Mouse (Mus musculus) CH12.LX (cell line): Measurements from ENCODE around the gene Cttnbp2nl. TPM values are rescaled to one million over a fixed set of nuclear protein-coding genes. Genes with fewer than 3 reads are reported as not detected.

ENCODE experiments used
- DNase-seq: peaks from one replicate; pipeline ENCODE4 v3.0.0-alpha.2; 2013; ENCODE audit errors: extremely low read depth
- H3K27ac ChIP-seq: 2 replicates; pipeline ENCODE4 v1.5.1; 2012; ENCODE audit warnings: low read depth, mild to moderate bottlenecking, control low read depth, moderate library complexity; ENCODE audit not compliant: insufficient read depth
- H3K27me3 ChIP-seq: replicated peaks from 2 replicates; pipeline ENCODE3; 2012; ENCODE audit warnings: inconsistent platforms
- H3K36me3 ChIP-seq, 2 experiments: replicated peaks in 1 of 2; 2 replicates each; pipeline versions ENCODE3 to v1.6.1; 2012; ENCODE audit warnings: inconsistent platforms in 1 of 2, low read length in 1 of 2, mild to moderate bottlenecking in 1 of 2, mixed read lengths in 1 of 2, moderate library complexity in 1 of 2; ENCODE audit not compliant: control insufficient read depth in 1 of 2, insufficient read depth in 1 of 2
- H3K4me1 ChIP-seq, 2 experiments: 2 replicates each; pipeline ENCODE4 v1.6.1; 2012; ENCODE audit warnings: inconsistent platforms in 1 of 2, moderate library complexity in 1 of 2; ENCODE audit not compliant: insufficient read depth in 2 of 2, control insufficient read depth in 1 of 2
- H3K4me2 ChIP-seq: 2 replicates; pipeline ENCODE4 v1.6.1; 2012; ENCODE audit warnings: low read depth, mild to moderate bottlenecking, control low read depth; ENCODE audit not compliant: poor library complexity, insufficient read depth, severe bottlenecking
- H3K4me3 ChIP-seq, 3 experiments: fragments of 150-350 bp in 1 of 3; sonication (generic) in 1 of 3; replicated peaks in 1 of 3; 2 replicates each; pipeline versions ENCODE3 to v1.5.1; 2011 to 2012; ENCODE audit warnings: low read depth in 2 of 3, low read length in 2 of 3, mild to moderate bottlenecking in 2 of 3, moderate library complexity in 2 of 3, control low read depth in 1 of 3, improper control_type of control experiment in 1 of 3, inconsistent platforms in 1 of 3, mixed read lengths in 1 of 3; ENCODE audit not compliant: poor library complexity in 1 of 3
- H3K79me2 ChIP-seq: replicated peaks from 2 replicates; pipeline ENCODE4 v1.6.1; 2012; ENCODE audit warnings: mild to moderate bottlenecking, moderate library complexity; ENCODE audit not compliant: control insufficient read depth, poor library complexity, insufficient read depth, severe bottlenecking; ENCODE audit errors: extremely low read depth
- H3K9ac ChIP-seq: 2 replicates; pipeline ENCODE4 v1.6.1; 2012; ENCODE audit warnings: low read depth, mild to moderate bottlenecking, control low read depth, moderate library complexity; ENCODE audit not compliant: insufficient read depth
- H3K9me3 ChIP-seq: replicated peaks from 2 replicates; pipeline ENCODE3; 2012; ENCODE audit warnings: low read length, inconsistent platforms, mixed read lengths
- CHD1 ChIP-seq: IDR thresholded peaks from 2 replicates; pipeline ENCODE4 v1.6.1; 2012; ENCODE audit warnings: low read depth, low read length, improper control_type of control experiment, inconsistent platforms
- CHD2 ChIP-seq: IDR thresholded peaks from 2 replicates; pipeline ENCODE4 v1.6.1; 2011; ENCODE audit warnings: low read length, improper control_type of control experiment
- CTCF ChIP-seq, 2 experiments: IDR thresholded peaks in 1 of 2; conservative IDR thresholded peaks in 1 of 2; 2 replicates each; pipeline ENCODE4 v1.5.1; 2011 to 2012; ENCODE audit warnings: low read depth in 2 of 2, low read length in 2 of 2, improper control_type of control experiment in 1 of 2, inconsistent platforms in 1 of 2, mild to moderate bottlenecking in 1 of 2, moderate library complexity in 1 of 2
- ELF1 ChIP-seq: IDR thresholded peaks from 2 replicates; pipeline ENCODE4 v1.6.1; 2014; ENCODE audit warnings: low read depth, mild to moderate bottlenecking, inconsistent platforms, low read length, improper control_type of control experiment
- HCFC1 ChIP-seq: IDR thresholded peaks from 2 replicates; pipeline ENCODE4 v1.6.1; 2012; ENCODE audit warnings: low read depth, mild to moderate bottlenecking, inconsistent platforms, low read length, improper control_type of control experiment
- IRF4 ChIP-seq: IDR thresholded peaks from 2 replicates; pipeline ENCODE4 v1.6.1; 2014; ENCODE audit warnings: low read depth, mild to moderate bottlenecking, inconsistent platforms, low read length, improper control_type of control experiment
- KAT2A ChIP-seq: IDR thresholded peaks from 2 replicates; pipeline ENCODE4 v1.6.1; 2012; ENCODE audit warnings: low read length, improper control_type of control experiment, inconsistent platforms; ENCODE audit not compliant: insufficient replicate concordance
- MAFK ChIP-seq: IDR thresholded peaks from 2 replicates; pipeline ENCODE4 v1.6.1; 2011; ENCODE audit warnings: low read length, improper control_type of control experiment; ENCODE audit not compliant: insufficient replicate concordance
- MAX ChIP-seq: IDR thresholded peaks from 2 replicates; pipeline ENCODE4 v1.6.1; 2011; ENCODE audit warnings: low read length, improper control_type of control experiment
- MAZ ChIP-seq: IDR thresholded peaks from 2 replicates; pipeline ENCODE4 v1.6.1; 2012; ENCODE audit warnings: low read depth, mild to moderate bottlenecking, inconsistent platforms, low read length, improper control_type of control experiment, moderate library complexity
- MEF2A ChIP-seq: IDR thresholded peaks from 2 replicates; pipeline ENCODE4 v1.6.1; 2014; ENCODE audit warnings: low read depth, mild to moderate bottlenecking, inconsistent platforms, low read length, improper control_type of control experiment, borderline replicate concordance
- MXI1 ChIP-seq: IDR thresholded peaks from 2 replicates; pipeline ENCODE4 v1.6.1; 2011; ENCODE audit warnings: mild to moderate bottlenecking, low read depth, low read length, improper control_type of control experiment
- MYC ChIP-seq: IDR thresholded peaks from 2 replicates; pipeline ENCODE4 v1.6.1; 2011; ENCODE audit warnings: low read depth, mild to moderate bottlenecking, improper control_type of control experiment, low read length
- NELFE ChIP-seq: IDR thresholded peaks from 2 replicates; pipeline ENCODE4 v1.6.1; 2011; ENCODE audit warnings: low read depth, low read length, improper control_type of control experiment
- PAX5 ChIP-seq: IDR thresholded peaks from 2 replicates; pipeline ENCODE4 v1.6.1; 2012; ENCODE audit warnings: low read length, inconsistent platforms, mixed read lengths
- POLR2AphosphoS2 ChIP-seq: IDR thresholded peaks from 2 replicates; pipeline ENCODE4 v1.6.1; 2011; ENCODE audit warnings: low read depth, low read length, improper control_type of control experiment
- RAD21 ChIP-seq: IDR thresholded peaks from 2 replicates; pipeline ENCODE4 v1.6.1; 2011; ENCODE audit warnings: low read depth, mild to moderate bottlenecking, low read length, improper control_type of control experiment, moderate library complexity
- RCOR1 ChIP-seq: conservative IDR thresholded peaks from 2 replicates; pipeline ENCODE4 v1.6.1; 2012; ENCODE audit warnings: low read depth, mild to moderate bottlenecking, inconsistent platforms, low read length, improper control_type of control experiment
- SMC3 ChIP-seq: IDR thresholded peaks from 2 replicates; pipeline ENCODE4 v1.6.1; 2011; ENCODE audit warnings: low read depth, low read length, improper control_type of control experiment
- TCF12 ChIP-seq: IDR thresholded peaks from 2 replicates; pipeline ENCODE4 v1.6.1; 2014; ENCODE audit warnings: low read depth, mild to moderate bottlenecking, inconsistent platforms, low read length, improper control_type of control experiment
- ZC3H11A ChIP-seq: IDR thresholded peaks from 2 replicates; pipeline ENCODE4 v1.6.1; 2012; ENCODE audit warnings: low read depth, mild to moderate bottlenecking, inconsistent platforms, low read length, improper control_type of control experiment
- dilution Hi-C: fragments of 300-500 bp; cut with MboI; formaldehyde crosslinking; loops from 2 replicates; pipeline ENCODE4 v1.14.3; 2020; ENCODE audit warnings: low sequenced_read_pairs; ENCODE audit not compliant: extremely low pct_unique_long_range_greater_than_20kb, extremely low pct_ligation_motif_present
- in situ Hi-C: fragments of 300-500 bp; cut with MboI; formaldehyde crosslinking; loops from 3 replicates; pipeline ENCODE4 v1.14.3; 2019; ENCODE audit warnings: low sequenced_read_pairs, low pct_ligation_motif_present, low pct_unique_long_range_greater_than_20kb, mixed read lengths
- polyA plus RNA-seq: library from polyadenylated mRNA; unstranded; fragments of >175 nt; gene quantifications from 2 replicates; pipeline ENCODE4 v1.2.1, GENCODE M21; 2012; ENCODE audit warnings: low read depth; ENCODE audit not compliant: insufficient read length
- total RNA-seq, 2 experiments: library from RNA; depleted of rRNA; stranded (reverse); fragments of 300-350 nt in 1 of 2; fragments of >200 nt in 1 of 2; gene quantifications; 2 replicates each; pipeline ENCODE4 v1.2.3; 2012 to 2014

The Cttnbp2nl gene
- total and polyA plus RNA-seq, 3 experiments, result 0.21 to 0.70 (median 0.43) TPM

- H3K9me3 ChIP-seq, result no peaks in the 10 kb centered on the region
- no peak overlapping the region; the same call in 1 of the 2 replicates for H3K9ac ChIP-seq
- no peaks in the 10 kb centered on the region for H3K36me3 ChIP-seq
- dilution Hi-C loops, result no loop called here
- no peaks in the 10 kb centered on the region for H3K79me2 ChIP-seq
- peak; percentile 79 for DNase-seq
- no peak overlapping the region for H3K27ac ChIP-seq
- TF ChIP-seq ELF1 (no peak), IRF4 (peak; percentile 36; the same call in 1 of the 2 replicates), SMC3 (peak; percentile 92), ZC3H11A (peak; percentile 33), MXI1 (peak; percentile 46; the same call in 1 of the 2 replicates), MYC (peak; percentile 74; the same call in 1 of the 2 replicates), CHD2 (no peak), MAZ (0 out of 2 replicates have a peak, but pooled peaks have one; percentile 41), CHD1 (no peak), CTCF (conservative IDR thresholded peaks at IDR 0.05 in 1 of 2, IDR thresholded peaks at IDR 0.05 in 1 of 2; ENCODE audit: low read depth in 2 of 2, low read length in 2 of 2) (peak; percentile 74 to 95; a peak in 3 of 4 replicates), MEF2A (no peak), RAD21 (peak; percentile 95)
- peaks cover 4 to 26% of the 10 kb centered on the region in 2 experiments for H3K4me1 ChIP-seq
- in situ Hi-C loops, result loop anchor here (10.0 kb wide), 1 partner anchor 274 kb away; the partner anchor contains the start of genes Fam19a3, Ppm1j and Rhoc
- no peaks in the 10 kb centered on the region for H3K27me3 ChIP-seq
- peak overlapping the region; percentile 59; the same call in 1 of the 2 replicates for H3K4me2 ChIP-seq
- no peak overlapping the region for H3K4me3 ChIP-seq
Observed at GRCm38 (mm10) chr3:105058627-105059513, 5.9 kb upstream of the Cttnbp2nl start.

DNA sequence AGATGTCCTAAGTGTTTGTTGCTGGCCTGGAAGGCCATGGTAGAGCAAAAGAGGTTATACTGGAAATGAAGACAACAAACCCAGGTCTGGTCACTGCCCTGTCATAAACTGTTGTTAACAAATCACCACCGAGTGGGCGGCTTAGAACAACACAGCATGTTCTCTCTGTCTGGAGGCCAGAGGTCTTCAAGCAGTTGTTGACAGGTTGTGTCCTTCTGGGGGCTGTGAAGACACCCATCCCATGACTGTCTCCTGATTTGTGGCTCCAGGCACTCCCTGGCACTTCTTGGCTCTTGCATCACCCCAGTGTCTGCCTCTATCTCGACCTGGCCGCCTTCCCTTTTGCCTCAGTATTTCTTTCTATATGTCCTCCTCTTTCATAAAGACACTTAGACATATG, 2.7 kb upstream of the Cttnbp2nl start:
- no peak overlapping the region for H3K4me2 ChIP-seq
- in situ Hi-C loops, result loop anchor here (10.0 kb wide), 1 partner anchor 271 kb away; the partner anchor contains the start of genes Fam19a3, Ppm1j and Rhoc
- TF ChIP-seq TCF12 (no peak), IRF4 (no peak), RCOR1 (no peak), MAX (no peak), SMC3 (no peak), NELFE (no peak), MAZ (no peak), POLR2AphosphoS2 (no peak), HCFC1 (no peak), MAFK (no peak), PAX5 (no peak), KAT2A (no peak)
- H3K36me3 ChIP-seq, result no peaks in the 10 kb centered on the region
- no peak overlapping the region for H3K27ac ChIP-seq
- H3K27me3 ChIP-seq, result peaks cover 7% of the 10 kb centered on the region
- H3K9me3 ChIP-seq, result no peaks in the 10 kb centered on the region
- no peak overlapping the region for H3K4me3 ChIP-seq
- H3K4me1 ChIP-seq, result peaks cover 8 to 35% of the 10 kb centered on the region in 2 experiments
- dilution Hi-C loops, result no loop called here
- no peak overlapping the region for H3K9ac ChIP-seq
- no peak for DNase-seq
- H3K79me2 ChIP-seq, result no peaks in the 10 kb centered on the region
